Mouse (Mus musculus): ENCODE results near the gene Hyal6.

Gene Hyal6

DNA sequence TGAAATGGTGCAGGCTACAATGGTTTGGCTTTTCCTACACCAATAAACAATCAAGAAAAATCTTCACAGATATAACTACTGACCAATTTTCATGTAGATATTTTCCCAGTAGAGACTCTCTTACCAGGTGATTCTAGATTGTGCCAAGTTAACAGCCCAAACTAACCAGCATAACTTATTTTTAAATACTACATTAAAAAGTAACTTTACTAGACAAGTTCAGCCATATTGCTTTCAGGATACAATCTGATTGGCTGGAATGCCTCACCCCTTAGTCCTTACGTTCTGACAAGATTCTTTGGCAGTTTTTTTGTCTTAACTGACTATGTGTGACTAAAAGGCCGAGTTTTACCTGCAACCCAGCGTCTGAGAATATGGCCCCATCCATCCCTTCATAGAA, at the start of gene Hyal6:
Gene Hyal6, plus strand, starts transcription at position 301 of the 400 bp plus-strand sequence.
- DNase-seq (ENCODE audit: low spot score) = no peak

GRCm38 (mm10) chr6:24687871-24688270, 45.2 kb upstream of the Hyal6 start:
- DNase-seq (ENCODE audit: low spot score) = no peak

- DNase-seq (ENCODE audit: low spot score) = no peak
These were observed 38.3 kb upstream of the Hyal6 start for GRCm38 (mm10) chr6:24694455-24695410.

GRCm38 (mm10) chr6:24696117-24696516, 36.9 kb upstream of the Hyal6 start:
- no peak for DNase-seq (ENCODE audit: low spot score)

DNA sequence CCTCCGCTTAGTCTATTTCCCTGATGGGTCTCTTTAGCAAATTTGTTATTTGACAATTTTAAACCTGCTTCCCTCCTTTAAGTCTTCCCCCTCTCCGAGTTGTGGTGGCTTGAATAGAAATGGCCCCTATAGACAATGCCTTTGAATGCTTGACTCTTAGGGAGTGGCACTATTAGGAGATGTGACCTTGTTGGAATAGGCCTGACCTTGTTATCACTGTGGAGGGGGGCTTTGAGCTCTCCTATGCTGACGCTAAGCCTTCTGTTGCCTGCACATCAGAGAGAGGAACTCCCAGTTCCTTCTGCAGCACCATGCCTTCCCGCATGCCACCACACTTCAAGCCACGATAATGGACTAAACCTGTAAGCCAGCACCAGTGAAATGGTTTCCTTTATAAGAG, 35.8 kb upstream of the Hyal6 start:
- no peak for DNase-seq (ENCODE audit: low spot score)

GRCm38 (mm10) chr6:24707090-24707489, 26.0 kb upstream of the Hyal6 start:
- no peak for DNase-seq (ENCODE audit: low spot score)

DNA sequence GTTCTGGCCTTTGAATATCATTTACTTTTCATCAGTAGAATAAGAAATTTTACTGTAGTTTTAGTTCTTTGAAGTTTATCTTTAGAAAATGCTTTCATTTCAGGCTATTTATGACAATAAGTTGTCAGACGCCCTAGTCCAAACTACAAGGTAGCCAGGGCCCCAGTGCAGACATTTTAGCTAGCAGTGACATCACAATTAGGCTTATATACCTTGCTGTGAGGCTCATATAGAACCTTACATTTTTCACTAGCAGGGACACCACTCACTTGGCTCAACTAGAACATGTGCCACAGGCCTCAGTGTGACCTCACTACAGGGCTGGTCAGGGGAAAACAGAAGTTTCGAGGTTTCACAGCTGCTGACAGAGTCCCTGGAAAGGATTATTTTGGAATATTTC, 25.5 kb upstream of the Hyal6 start:
- no peak for DNase-seq (ENCODE audit: low spot score)

- no peak for DNase-seq (ENCODE audit: low spot score)
These were observed 11.5 kb upstream of the Hyal6 start for GRCm38 (mm10) chr6:24721317-24722099.

DNA sequence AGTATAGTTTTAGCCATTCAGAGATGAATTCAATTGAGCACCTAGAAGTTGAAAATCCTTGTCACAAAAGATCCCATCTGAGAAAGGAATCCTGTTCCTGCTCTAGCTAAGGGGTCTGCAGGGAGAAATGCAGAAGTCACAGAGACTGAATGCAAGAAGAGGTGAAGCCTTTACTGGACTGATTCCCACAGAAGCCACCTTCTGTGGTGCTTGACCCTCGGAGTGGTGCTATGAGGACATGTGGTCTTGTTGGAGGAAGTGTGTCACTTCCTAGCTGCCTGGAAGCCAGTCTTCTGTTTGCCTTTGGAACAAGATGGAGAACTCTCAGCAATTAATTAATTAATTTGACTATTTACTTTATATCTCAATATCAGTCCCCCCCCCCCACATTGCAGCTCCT, 4.9 kb upstream of the Hyal6 start:
- no peak for DNase-seq (ENCODE audit: low spot score)

DNA sequence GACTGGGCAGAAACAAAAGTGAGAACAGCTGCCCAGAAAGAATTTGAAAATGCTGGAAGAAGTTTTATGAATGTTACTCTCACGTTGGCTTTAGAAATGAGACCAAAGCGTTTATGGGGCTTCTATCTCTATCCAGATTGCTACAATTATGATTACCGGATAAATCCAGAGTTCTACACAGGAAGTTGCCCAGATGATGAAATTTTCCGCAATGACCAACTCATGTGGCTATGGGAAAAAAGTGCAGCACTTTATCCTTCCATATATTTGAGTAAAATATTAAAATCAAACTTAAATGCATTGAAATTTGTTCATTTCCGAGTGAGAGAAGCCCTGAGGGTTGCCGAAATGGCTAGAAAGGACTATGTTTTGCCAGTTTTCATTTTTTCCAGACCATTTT, 1.5 kb downstream of the Hyal6 start:
- DNase-seq (ENCODE audit: low spot score) = no peak

DNA sequence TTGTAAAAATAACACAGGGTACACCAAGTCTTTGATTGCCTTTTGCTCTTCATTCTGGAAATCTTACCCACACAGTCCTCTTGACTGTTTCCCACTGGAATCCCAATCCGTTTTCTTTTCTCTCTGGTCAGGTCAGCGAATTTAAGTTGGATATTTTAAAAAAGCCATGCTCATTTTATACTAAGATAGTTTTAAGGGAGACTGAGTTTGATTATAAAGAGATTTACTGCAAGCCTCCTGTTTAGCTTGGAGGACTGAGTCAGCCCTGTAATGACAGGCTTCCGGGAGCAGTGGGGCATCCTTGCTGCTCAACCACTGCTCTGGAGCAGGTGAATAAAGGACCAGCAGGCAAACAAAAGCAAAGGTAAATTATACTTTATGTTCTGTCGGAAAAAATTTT, 15.0 kb downstream of the Hyal6 start, which contains the start of gene Hyal4:
Gene Hyal4, plus strand, starts transcription at position 301 of the 400 bp plus-strand sequence.
- DNase-seq (ENCODE audit: low spot score) = no peak

DNA sequence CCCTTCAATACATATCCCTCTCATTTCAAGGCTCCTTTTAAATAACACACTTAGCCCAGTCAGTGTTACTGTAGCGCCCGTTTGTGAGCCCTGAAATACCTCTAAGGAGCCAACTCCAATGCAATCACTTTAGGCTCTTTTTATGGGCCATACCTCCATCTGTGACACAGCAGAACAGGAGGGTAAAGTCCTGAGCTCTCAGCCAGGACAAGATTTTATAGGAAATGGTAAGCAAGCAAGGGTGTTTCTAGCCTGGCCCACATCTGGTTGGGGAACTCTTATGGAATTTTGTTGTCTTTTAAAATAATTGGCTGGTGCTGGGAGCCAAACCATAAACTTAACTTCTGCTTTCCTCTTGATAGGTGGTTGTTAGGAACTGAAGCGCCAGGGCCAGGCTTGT, 26.2 kb downstream of the Hyal6 start:
- DNase-seq (ENCODE audit: low spot score) = no peak

DNA sequence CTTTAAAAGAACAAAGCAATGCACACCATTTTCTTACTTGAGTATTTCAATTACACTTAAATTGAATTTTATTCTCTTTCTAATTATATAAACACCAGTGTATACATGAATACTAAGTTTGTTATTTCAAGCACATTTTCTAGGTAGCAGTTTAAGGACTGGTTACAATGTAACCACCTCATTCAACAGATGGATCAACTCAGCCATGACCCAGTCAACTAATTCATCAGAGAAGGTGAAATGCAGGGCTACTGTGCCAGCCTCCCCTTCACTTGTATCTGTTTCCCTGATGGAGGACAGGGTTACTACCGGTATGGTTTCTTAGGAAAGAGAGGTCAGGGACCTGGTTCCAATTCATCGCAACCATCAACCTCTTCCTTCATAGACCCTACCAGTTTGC, 33.2 kb downstream of the Hyal6 start:
- no peak for DNase-seq (ENCODE audit: low spot score)

GRCm38 (mm10) chr6:24779182-24779581, 46.1 kb downstream of the Hyal6 start:
- no peak for DNase-seq (ENCODE audit: low spot score)

- no peak for DNase-seq (ENCODE audit: low spot score)
These were observed 57.8 kb downstream of the Hyal6 start, which contains the start of gene Spam1 for GRCm38 (mm10) chr6:24790888-24791287. Gene Spam1 (plus strand): TSS chr6:24791188.

Data from spleen, adult 12 weeks (tissue).